Mouse (Mus musculus): Measurements from ENCODE around the gene Tas2r135. TPM values are rescaled to one million over a fixed set of nuclear protein-coding genes. Genes with fewer than 3 reads are reported as not detected.

Tas2r135 gene
- total RNA-seq, 2 experiments from 2014 or later = not detected

DNA sequence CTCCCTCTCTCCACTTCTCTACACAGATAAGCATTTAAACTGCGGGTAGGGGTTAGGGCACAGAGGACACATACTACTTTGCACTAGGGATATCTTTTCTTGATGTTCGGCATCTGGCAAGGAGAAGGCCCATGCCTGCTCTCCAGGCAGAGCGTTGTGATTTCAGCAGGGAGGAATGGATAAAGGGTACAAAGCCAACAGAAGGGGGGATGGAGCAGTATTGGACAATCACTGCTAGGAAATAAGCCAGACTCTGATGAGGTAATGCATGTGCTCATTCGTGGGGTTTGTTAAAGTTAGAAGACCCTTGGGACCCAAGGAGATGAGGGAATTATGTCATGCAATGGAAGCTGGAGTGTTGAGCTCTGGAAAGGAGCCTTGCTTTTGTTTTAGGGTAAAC, 30.5 kb upstream of the Tas2r135 start:
- DNase-seq = peak; percentile 37

- DNase-seq = no peak
These were observed 30.1 kb upstream of the Tas2r135 start for GRCm38 (mm10) chr6:42375131-42375530.

DNA sequence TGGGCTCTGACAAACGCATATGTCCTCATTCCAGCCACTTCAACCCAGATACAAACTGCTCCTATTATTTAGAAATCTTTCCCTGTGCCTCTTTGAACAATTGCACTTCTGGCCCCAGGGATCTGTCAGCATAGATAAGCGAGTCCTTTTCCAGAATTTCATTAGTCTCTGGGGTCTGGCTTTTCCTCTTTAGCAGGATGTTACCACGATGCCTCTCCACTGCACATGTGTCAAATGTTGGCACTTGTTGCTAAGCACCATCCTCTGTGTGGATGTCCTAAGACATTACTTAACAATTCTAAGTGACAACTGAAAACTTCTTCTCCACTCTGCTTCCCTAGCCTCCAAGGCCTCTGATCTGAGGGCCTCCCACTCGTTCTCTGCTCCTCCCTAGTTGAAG, 29.2 kb upstream of the Tas2r135 start:
- no peak for DNase-seq

- no peak for DNase-seq
These were observed 28.7 kb upstream of the Tas2r135 start for GRCm38 (mm10) chr6:42376504-42377019.

DNA sequence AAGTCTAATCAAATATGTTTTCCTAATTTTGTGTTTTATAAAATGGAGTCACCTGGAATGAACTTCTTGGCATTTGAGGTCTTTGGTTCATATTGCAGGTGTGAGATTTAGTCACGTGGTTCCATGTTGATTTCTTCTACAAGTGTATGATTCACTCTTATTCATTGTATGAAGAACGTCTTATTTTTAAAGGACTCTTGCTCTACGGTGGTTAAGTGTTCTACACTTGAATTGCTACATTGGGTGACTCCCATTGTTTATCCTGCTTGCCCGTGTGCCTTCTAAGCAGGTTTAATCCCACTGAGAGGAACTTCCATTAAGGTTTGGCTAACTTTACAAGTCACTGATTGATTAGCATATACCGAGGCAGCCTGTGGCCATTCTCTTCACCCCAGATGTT, 28.0 kb upstream of the Tas2r135 start:
- no peak for DNase-seq

DNA sequence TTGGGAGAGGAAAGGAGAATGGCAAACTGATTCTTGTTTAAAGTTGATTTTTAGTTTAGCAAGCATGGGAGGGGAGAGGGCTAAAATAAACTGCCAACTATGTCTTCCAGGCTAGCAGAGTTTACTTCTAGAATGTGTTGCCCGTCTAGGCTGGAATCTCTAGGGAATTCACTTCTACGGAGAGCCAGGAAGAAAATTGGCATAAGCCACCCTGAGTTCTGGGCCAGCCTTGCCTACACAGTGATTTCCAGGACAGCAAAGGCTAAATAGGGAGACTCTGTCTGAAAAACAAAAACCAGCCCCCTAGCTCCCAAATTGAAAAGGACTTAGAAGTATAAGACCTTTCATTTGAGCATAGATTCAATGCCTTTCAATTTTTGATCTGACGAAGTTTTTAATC, 25.7 kb upstream of the Tas2r135 start:
- no peak for DNase-seq

DNA sequence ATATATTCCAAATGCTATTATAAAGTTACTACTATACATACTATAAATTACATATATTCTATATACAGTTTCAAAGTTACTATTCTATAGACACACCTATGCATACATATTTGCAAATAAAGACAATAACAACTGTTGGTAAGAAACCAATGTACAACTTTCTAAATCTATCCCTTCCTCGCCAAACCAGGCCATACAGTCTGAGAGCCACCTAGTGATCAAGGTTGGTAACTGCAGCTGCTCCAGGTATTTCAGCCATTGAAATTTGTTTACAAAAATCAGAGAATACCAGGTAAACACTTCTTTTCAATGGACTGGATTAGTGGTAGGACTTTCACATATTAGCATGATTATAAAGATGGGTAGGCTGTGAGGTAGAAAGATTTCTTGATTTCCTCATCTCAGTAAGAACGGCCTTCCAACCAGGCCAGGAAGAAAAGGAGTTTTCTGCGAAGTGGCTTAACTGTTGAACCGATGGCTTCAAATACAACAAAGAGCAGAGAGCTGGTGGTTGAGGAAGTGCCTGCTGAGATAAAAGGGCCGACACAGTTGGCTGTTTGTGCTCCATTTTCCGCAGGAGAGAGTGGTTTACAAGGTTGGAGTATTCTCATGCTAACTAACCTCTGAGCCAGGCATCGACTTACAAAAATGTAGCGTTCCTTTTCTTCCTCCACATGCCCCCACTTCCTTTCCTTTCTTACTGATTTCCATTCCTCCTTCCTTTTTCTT, 24.7 kb upstream of the Tas2r135 start:
- no peak for DNase-seq

DNA sequence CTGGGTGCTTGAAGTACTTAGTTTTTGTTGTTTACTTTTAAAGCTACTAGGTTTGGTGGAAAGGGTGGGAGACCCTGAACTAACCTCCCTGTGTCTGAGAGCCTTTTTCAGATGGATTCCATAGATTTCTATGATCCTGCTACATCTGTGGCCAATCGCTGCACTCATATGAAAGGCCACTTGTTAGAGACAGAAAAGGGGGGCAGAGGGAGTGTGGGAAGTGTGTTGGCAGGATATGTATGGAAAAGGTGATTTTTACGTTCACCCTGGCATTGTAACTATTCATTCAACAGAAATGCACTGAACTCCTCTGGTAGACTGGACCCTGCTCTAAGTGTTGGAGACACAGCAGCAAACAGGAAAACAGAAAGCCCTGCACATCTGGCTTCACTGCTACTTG, 24.0 kb upstream of the Tas2r135 start:
- DNase-seq = no peak

DNA sequence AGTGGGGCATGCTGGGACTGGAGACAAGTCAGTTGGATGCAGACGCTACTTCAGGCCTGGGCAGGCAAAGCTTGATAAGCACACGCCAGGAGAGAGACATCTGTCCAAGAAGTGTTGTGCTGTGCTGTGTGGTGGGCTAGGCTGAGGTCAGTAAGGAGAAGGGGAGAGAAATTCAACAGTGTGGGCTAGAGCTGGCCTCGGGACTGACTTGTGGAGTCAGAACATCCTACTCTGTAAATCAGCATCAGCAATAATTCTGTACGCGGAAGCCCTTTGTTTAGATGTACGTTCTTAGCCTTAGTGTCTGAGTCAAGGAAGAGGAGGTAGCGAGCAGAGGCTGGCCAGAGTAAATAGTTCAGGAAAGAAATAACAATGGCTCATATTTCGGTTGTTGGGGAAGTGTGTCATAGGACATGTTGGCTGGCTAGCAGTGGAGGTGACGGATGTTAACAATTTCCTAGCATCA, 23.3 kb upstream of the Tas2r135 start:
- no peak for DNase-seq

GRCm38 (mm10) chr6:42383360-42383759, 21.9 kb upstream of the Tas2r135 start:
- DNase-seq = no peak

GRCm38 (mm10) chr6:42385635-42386034, 19.6 kb upstream of the Tas2r135 start:
- DNase-seq = no peak

- no peak for DNase-seq
These were observed 13.4 kb upstream of the Tas2r135 start for GRCm38 (mm10) chr6:42391796-42392330.

DNA sequence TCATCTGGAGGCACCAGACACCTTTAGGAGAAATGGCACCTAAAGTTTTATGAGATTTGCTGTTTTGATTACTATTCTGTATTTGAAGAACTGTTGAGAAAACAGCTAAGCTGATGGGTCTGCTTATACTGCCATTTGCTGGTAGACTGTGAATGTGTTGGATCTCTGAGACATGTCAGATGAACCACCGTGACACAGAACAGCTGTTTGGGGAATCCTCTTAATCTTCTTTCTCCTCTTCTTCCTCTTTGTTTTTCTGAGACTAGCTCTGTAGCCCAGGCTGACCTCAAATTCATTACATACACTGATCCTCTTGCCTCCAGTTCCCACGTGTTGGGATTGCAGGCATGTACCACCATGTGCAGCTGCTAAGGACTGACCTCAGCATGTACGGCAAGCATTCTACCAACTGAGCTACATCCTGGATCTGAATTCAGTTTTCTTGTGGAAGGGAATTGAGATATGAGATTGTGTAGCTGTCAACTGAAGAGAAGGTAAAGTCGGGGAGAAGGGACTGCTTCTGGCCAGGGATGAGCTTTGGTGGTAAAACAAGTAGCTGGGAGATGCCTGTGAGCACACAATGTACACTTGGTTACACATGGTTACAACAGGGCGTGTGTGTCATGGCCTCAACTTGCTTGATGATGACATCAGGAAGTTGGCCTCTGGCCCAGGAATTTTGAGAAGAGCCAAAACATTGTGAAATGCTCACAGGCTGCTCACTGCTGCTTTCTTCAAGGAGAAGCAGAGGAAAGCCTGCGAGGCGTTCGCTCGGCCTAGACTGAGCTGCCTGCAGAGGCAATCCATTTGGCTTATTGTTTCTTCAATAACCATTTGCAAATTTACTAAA, 9.0 kb upstream of the Tas2r135 start:
- DNase-seq = peak; percentile 85

DNA sequence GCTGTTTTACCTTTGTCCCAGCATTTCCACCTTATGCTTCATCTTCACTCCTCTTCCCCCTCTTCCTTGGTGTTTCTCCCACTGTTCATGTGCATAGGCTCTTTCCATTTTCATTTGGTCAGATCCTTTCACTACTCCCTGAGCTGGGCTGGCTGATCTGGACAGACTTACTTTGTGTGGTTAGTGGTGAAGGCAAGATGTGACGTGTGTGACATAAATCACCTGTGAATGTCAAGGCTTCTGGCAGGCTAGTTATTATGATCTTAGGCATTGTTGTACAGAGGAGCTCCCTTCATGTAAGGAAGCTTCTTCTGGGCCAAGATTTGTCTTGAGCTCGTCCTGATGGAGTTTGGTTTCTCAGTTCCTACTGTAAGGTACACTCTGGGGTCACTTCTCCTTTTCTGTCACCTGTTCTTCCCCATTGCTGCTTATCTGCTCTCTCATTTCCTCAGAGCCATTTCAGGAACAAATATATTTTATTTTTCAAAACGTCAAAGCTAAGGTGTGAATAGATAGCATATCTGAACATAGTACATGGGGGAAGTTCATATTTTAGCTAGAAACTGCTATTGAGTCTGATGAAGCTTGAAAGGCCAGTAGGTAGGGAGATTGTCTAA, 8.1 kb upstream of the Tas2r135 start:
- no peak for DNase-seq

- DNase-seq = no peak
These were observed 6.9 kb upstream of the Tas2r135 start for GRCm38 (mm10) chr6:42398285-42398684.

- DNase-seq = no peak
These were observed 6.2 kb upstream of the Tas2r135 start for GRCm38 (mm10) chr6:42398998-42399397.

DNA sequence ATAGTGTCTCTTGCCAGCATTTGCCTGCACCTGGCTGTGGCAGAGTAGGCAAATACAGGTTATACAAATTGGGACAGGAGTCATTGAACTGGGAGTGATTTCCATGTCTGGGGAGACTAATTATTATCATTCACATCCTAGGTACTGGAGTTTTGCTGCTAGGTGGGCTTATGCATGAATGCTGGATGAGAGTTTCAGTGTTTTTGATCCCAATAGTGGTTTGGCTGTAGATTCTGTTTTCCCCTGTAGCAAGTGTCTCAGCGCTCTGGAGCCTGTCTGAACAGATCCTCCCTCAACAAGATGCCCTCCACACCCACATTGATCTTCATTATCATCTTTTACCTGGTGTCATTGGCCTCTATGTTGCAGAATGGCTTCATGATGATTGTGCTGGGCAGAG, 5.3 kb upstream of the Tas2r135 start, which contains the start of gene Tas2r143:
TSS of gene Tas2r143 (plus strand) at position 301 of the 400 bp plus-strand sequence.
- no peak for DNase-seq

GRCm38 (mm10) chr6:42419443-42419842, 14.2 kb downstream of the Tas2r135 start:
- no peak for DNase-seq

- no peak for DNase-seq
These were observed 16.2 kb downstream of the Tas2r135 start for GRCm38 (mm10) chr6:42421439-42421838.

DNA sequence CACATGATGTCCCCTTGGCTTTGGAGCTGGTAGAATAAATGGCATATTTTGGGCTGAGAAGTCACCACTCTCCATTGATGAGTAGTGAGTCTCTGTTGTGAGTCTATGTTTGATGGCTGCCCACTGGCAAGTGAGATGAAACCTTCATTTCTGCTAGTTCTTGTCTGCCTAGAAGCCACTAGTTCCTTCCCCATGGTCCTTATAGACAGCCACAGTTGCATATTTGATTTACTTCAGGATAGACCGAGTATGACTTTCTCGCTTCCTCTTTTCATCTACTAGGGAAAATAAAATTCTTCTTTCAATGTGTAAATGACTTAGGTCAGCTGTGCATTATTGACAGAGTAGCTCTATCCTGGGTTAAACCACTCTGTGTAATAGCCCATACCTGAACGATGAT, 19.2 kb downstream of the Tas2r135 start:
- DNase-seq = no peak

DNA sequence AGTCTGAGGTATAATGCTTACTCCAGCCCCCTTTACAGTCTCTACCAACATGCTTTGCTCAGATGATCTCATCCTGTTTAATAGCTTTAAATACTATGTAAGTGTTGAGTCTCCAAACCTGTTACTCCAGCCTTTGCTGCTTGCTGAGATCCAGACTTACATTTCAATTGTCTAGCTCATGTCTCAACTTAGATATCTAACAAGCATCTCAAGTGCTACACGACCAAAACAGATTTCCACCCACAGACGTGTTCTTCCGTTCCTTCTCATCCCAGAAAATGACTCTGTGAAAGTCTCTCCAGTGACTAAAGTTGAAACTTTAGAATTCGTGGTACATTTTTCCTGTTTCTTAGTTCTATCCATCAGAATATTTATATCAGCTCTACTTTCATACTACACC, 21.1 kb downstream of the Tas2r135 start:
- DNase-seq = no peak

- no peak for DNase-seq
These were observed 28.3 kb downstream of the Tas2r135 start for GRCm38 (mm10) chr6:42433554-42433953.
